Mouse (Mus musculus): ENCODE results near the gene Mplkip. TPM values are rescaled to one million over a fixed set of nuclear protein-coding genes. Genes with fewer than 3 reads are reported as not detected.

The Mplkip gene
- polyA plus RNA-seq, 1 experiment from 2014 or later: 56.9 TPM

DNA sequence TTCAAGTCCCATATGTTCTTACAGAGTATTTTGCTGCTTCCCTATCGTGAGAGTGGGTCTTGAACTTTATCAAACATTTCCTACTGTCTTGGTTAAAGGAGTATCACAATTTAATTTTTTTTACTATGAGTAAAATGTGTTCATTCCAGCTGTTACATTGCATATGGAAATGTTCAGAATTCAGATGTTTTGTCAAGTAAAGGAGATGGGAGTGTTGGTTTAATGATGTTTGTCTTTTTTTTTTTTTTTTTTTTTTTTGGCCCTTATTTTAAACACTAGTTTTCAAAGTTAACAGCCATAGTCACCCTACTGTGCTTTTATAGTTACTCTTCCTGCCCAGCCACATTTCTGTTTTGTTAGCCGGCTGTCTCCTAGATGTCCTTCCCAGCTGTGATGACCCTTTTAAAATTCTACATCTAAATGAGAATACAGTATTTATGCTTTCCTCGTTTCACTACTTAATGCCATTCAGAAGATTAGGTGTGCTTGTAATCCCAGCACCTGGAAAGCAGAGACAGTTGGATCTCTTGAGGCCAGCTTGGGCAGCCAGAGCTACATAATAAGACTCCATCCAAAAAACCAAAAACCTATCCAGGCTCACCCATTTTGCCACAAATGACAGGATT, 5.2 kb downstream of the Mplkip start:
- H3K27me3 ChIP-seq (ENCODE audit: control insufficient read depth, insufficient read depth, low read length): no peaks in the 10 kb centered on the region
- no peak overlapping the region for H3K4me2 ChIP-seq (replicated peaks; ENCODE audit: low read depth, low read length)
- no peaks in the 10 kb centered on the region for H3K9me3 ChIP-seq (ENCODE audit: control insufficient read depth, low read length)
- H3K27ac ChIP-seq (ENCODE audit: low read depth, low read length): no peak overlapping the region
- H3K9ac ChIP-seq (ENCODE audit: low read depth, low read length): no peak overlapping the region
- DNase-seq (ENCODE audit: low spot score) (no peak), ATAC-seq (ENCODE audit: low FRiP score) (no peak)
- H3K4me1 ChIP-seq (replicated peaks; ENCODE audit: control insufficient read depth, insufficient read depth, low read length): no peaks in the 10 kb centered on the region
- H3K4me3 ChIP-seq (ENCODE audit: low read depth, low read length): no peak overlapping the region
- 85% methylated on average over 3 of the region's 3 CpGs for WGBS
- H3K36me3 ChIP-seq (ENCODE audit: control insufficient read depth, insufficient read depth, low read length): no peaks in the 10 kb centered on the region

DNA sequence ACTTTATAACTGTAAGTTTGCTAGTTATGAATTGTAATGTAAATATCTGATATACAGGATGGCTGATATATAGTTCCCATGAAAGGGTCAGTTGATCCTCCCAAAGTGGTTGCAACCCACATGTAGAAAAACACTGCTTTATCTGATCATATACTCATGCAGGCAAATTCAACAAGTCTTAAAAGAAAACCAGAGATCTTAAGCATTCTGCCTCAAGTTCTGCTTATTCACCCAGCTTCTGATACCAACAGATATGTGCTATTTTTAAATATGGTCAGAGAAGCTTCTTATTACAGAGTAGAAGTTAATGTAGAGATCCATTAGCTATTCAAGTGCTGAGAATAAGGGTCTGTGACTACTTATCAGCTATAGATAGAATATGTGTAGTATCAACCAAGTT, 6.3 kb downstream of the Mplkip start:
- Histone ChIP-seq H3K4me2 (replicated peaks; ENCODE audit: low read depth, low read length) (no peak overlapping the region), H3K27ac (ENCODE audit: low read depth, low read length) (no peak overlapping the region), H3K4me1 (replicated peaks; ENCODE audit: control insufficient read depth, insufficient read depth, low read length) (no peaks in the 10 kb centered on the region), H3K4me3 (ENCODE audit: low read depth, low read length) (no peak overlapping the region), H3K36me3 (ENCODE audit: control insufficient read depth, insufficient read depth, low read length) (no peaks in the 10 kb centered on the region), H3K9ac (ENCODE audit: low read depth, low read length) (no peak overlapping the region), H3K9me3 (ENCODE audit: control insufficient read depth, low read length) (no peaks in the 10 kb centered on the region), H3K27me3 (ENCODE audit: control insufficient read depth, insufficient read depth, low read length) (no peaks in the 10 kb centered on the region)
- ATAC-seq (ENCODE audit: low FRiP score) (no peak), DNase-seq (ENCODE audit: low spot score) (no peak)

DNA sequence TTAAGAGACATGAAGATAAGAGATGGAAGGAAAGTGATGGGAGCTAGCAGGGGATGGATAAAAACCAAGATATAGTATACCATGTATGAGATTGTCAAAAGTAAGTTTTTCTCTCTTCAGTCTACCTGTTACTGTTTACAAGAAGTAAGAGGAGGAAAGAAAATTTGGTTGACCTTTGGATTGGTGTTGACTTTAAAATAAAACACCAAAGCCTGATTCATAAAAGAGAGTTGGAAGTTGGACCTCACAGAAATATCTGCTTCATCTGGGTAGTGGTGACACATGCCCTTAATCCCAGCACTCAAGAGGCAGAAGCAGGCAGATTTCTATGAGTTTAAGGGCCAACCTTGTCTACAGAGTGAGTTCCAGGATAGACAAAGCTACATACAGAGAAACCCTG, 7.3 kb downstream of the Mplkip start:
- Histone ChIP-seq H3K4me2 (replicated peaks; ENCODE audit: low read depth, low read length) (no peak overlapping the region), H3K9ac (ENCODE audit: low read depth, low read length) (no peak overlapping the region), H3K27me3 (ENCODE audit: control insufficient read depth, insufficient read depth, low read length) (no peaks in the 10 kb centered on the region), H3K4me3 (ENCODE audit: low read depth, low read length) (no peak overlapping the region), H3K4me1 (replicated peaks; ENCODE audit: control insufficient read depth, insufficient read depth, low read length) (no peaks in the 10 kb centered on the region), H3K9me3 (ENCODE audit: control insufficient read depth, low read length) (no peaks in the 10 kb centered on the region), H3K36me3 (ENCODE audit: control insufficient read depth, insufficient read depth, low read length) (no peaks in the 10 kb centered on the region), H3K27ac (ENCODE audit: low read depth, low read length) (no peak overlapping the region)
- no peak for DNase-seq (ENCODE audit: low spot score)
- ATAC-seq (ENCODE audit: low FRiP score): no peak

DNA sequence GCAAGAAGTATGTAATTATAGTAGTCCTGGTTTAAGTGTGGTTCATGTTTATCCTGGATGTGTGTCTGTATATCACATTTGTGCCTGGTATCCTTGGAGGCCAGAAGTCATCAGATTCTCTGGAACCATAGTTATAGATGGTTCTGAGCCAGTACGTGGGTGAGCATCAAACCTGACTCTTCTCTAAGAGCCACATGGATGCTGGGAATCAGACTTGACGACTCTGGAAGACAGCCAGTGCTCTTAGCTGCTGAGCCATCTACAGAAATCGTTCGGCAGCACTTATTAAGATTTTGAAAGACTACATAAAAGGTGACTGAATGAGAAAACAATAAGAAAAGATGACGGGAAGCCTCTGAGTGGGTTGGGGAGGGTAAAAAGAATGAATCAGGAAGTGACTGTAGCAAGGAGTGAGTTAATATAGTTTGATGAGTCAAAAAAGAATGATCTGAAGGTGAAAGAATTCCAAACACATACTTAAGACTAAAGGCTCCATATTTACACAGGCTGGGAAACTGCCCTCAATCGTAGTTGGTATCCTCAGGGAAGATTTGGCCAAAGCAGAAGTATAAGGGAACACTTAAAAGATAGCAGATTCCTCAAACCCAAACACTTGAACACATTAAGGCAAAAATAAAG, 10.3 kb downstream of the Mplkip start:
- no peaks in the 10 kb centered on the region for H3K4me1 ChIP-seq (replicated peaks; ENCODE audit: control insufficient read depth, insufficient read depth, low read length)
- no peak overlapping the region for H3K4me3 ChIP-seq (ENCODE audit: low read depth, low read length)
- H3K27ac ChIP-seq (ENCODE audit: low read depth, low read length): no peak overlapping the region
- DNase-seq (ENCODE audit: low spot score) (no peak), ATAC-seq (ENCODE audit: low FRiP score) (no peak)
- no peak overlapping the region for H3K4me2 ChIP-seq (replicated peaks; ENCODE audit: low read depth, low read length)
- 88% methylated on average over 6 of the region's 6 CpGs for WGBS
- no peaks in the 10 kb centered on the region for H3K36me3 ChIP-seq (ENCODE audit: control insufficient read depth, insufficient read depth, low read length)
- no peaks in the 10 kb centered on the region for H3K27me3 ChIP-seq (ENCODE audit: control insufficient read depth, insufficient read depth, low read length)
- H3K9ac ChIP-seq (ENCODE audit: low read depth, low read length): no peak overlapping the region
- H3K9me3 ChIP-seq (ENCODE audit: control insufficient read depth, low read length): no peaks in the 10 kb centered on the region

DNA sequence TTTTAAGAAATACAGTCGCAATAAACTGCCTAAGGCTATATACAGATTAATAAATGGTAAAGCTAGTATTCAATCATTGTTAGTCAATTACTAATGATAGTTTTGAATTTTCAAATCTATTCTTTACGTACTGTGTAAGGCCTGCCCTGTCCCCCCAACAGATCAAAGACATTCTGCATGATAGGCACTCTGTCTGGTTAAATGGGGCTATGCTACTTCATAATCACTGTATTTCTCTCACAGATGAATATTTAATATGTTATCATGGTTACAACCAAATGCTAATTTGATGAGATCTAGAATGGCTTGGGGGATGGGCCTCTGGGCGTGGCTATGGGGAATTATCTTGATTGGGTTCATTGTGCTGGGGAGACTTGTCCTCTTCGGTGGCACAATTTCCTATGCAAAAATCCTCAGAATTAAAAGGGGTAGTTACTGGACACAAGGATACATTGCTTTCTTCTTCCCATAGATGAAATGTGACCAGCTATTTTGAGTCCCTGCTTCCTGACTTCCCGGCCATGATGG, 13.9 kb downstream of the Mplkip start:
- H3K27ac ChIP-seq (ENCODE audit: low read depth, low read length): no peak overlapping the region
- H3K4me2 ChIP-seq (replicated peaks; ENCODE audit: low read depth, low read length): no peak overlapping the region
- no peak for ATAC-seq (ENCODE audit: low FRiP score)
- H3K36me3 ChIP-seq (ENCODE audit: control insufficient read depth, insufficient read depth, low read length): no peaks in the 10 kb centered on the region
- no peak overlapping the region for H3K9ac ChIP-seq (ENCODE audit: low read depth, low read length)
- H3K9me3 ChIP-seq (ENCODE audit: control insufficient read depth, low read length): no peaks in the 10 kb centered on the region
- H3K4me1 ChIP-seq (replicated peaks; ENCODE audit: control insufficient read depth, insufficient read depth, low read length): no peaks in the 10 kb centered on the region
- H3K4me3 ChIP-seq (ENCODE audit: low read depth, low read length): no peak overlapping the region
- H3K27me3 ChIP-seq (ENCODE audit: control insufficient read depth, insufficient read depth, low read length): no peaks in the 10 kb centered on the region
- 88% methylated on average over 5 of the region's 5 CpGs for WGBS
- DNase-seq (ENCODE audit: low spot score): no peak

DNA sequence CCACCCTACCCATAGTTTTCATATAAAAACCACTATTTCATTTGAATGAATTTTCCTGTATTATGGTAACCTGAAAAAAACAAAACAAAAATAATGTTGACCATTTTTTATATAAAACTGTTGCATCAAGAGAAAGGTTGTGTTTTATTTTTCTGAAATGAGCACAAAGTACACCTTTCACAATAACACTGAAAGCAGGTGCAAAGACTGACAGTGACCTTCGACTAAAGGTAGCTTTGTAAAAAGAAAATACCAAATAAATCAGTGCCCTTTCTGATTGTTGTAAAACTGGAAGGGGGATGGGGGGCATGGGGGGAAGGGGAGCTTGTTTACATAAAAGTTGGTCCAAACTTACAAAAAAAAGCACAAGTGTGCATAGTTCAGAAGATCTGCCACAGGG, 22.4 kb downstream of the Mplkip start:
- Histone ChIP-seq H3K9me3 (ENCODE audit: control insufficient read depth, low read length) (no peaks in the 10 kb centered on the region), H3K27me3 (ENCODE audit: control insufficient read depth, insufficient read depth, low read length) (no peaks in the 10 kb centered on the region), H3K4me2 (replicated peaks; ENCODE audit: low read depth, low read length) (no peak overlapping the region), H3K27ac (ENCODE audit: low read depth, low read length) (no peak overlapping the region), H3K4me3 (ENCODE audit: low read depth, low read length) (no peak overlapping the region), H3K36me3 (ENCODE audit: control insufficient read depth, insufficient read depth, low read length) (no peaks in the 10 kb centered on the region), H3K4me1 (replicated peaks; ENCODE audit: control insufficient read depth, insufficient read depth, low read length) (no peaks in the 10 kb centered on the region), H3K9ac (ENCODE audit: low read depth, low read length) (no peak overlapping the region)
- no peak for ATAC-seq (ENCODE audit: low FRiP score)
- 87% methylated on average over 1 of the region's 1 CpGs for WGBS
- no peak for DNase-seq (ENCODE audit: low spot score)

DNA sequence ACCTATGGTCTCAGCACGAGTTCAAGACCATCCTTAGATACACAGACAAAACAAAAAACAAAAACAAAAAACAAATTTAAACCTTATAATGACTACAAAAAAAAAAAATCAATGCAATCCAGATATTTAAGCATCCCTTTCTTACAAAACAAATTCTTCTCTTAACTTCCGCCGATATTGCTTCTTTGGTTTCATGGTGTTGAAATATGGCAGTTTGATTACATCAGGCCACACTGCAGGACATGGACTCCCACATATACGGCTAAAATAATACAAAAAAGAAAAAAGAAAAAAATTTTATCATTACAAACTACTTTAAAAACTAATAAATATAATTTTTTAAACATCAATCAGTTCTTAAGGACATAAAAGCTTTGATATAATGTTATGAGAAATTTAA, 32.9 kb downstream of the Mplkip start:
- H3K27ac ChIP-seq (ENCODE audit: low read depth, low read length): no peak overlapping the region
- H3K9ac ChIP-seq (ENCODE audit: low read depth, low read length): no peak overlapping the region

DNA sequence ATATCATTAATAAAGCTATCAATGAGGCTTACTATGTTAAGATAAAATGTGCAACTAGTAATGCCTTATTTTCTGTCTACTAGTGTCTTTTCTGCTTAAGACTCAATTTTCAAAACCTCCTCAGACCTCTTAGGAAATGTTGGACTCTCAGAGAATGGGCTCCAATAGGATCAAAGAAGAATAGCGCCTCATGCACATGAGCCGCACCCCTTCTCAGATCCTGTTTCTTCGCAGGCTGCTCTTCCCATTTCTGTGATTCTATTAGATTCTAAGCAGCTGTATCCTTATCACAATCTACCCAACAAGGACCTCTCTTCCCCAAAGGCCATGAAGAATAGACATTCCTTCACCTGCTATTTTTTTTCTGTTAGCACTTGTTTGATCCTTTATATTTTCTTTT, 33.8 kb downstream of the Mplkip start:
- no peaks in the 10 kb centered on the region for H3K4me1 ChIP-seq (replicated peaks; ENCODE audit: control insufficient read depth, insufficient read depth, low read length)
- H3K4me3 ChIP-seq (ENCODE audit: low read depth, low read length): no peak overlapping the region
- H3K27ac ChIP-seq (ENCODE audit: low read depth, low read length): no peak overlapping the region
- DNase-seq (ENCODE audit: low spot score): no peak
- no peak overlapping the region for H3K4me2 ChIP-seq (replicated peaks; ENCODE audit: low read depth, low read length)
- 90% methylated on average over 3 of the region's 3 CpGs for WGBS
- no peaks in the 10 kb centered on the region for H3K27me3 ChIP-seq (ENCODE audit: control insufficient read depth, insufficient read depth, low read length)
- no peak for ATAC-seq (ENCODE audit: low FRiP score)
- H3K36me3 ChIP-seq (ENCODE audit: control insufficient read depth, insufficient read depth, low read length): peaks cover 3% of the 10 kb centered on the region; the same call in 1 of the 2 replicates
- no peak overlapping the region for H3K9ac ChIP-seq (ENCODE audit: low read depth, low read length)
- no peaks in the 10 kb centered on the region for H3K9me3 ChIP-seq (ENCODE audit: control insufficient read depth, low read length)

More for the DNA sequence above, 32.9 kb downstream of the Mplkip start:
- Histone ChIP-seq H3K4me1 (replicated peaks; ENCODE audit: control insufficient read depth, insufficient read depth, low read length) (no peaks in the 10 kb centered on the region), H3K36me3 (ENCODE audit: control insufficient read depth, insufficient read depth, low read length) (peaks cover 3% of the 10 kb centered on the region; the same call in 1 of the 2 replicates), H3K4me3 (ENCODE audit: low read depth, low read length) (no peak overlapping the region), H3K27me3 (ENCODE audit: control insufficient read depth, insufficient read depth, low read length) (no peaks in the 10 kb centered on the region), H3K9me3 (ENCODE audit: control insufficient read depth, low read length) (no peaks in the 10 kb centered on the region), H3K4me2 (replicated peaks; ENCODE audit: low read depth, low read length) (no peak overlapping the region)
- DNase-seq (ENCODE audit: low spot score) (no peak), ATAC-seq (ENCODE audit: low FRiP score) (no peak)
- 98% methylated on average over 4 of the region's 4 CpGs for WGBS

Measured in hindbrain, embryonic 11.5 days (tissue).